Mouse (Mus musculus) adrenal gland, postnatal 25 days (tissue): ENCODE data around the gene Id3. TPM values are rescaled to one million over a fixed set of nuclear protein-coding genes. Genes with fewer than 3 reads are reported as not detected.

Experiments used
- DNase-seq: peaks from one replicate; pipeline ENCODE4 v3.0.0; 2021; ENCODE audit warnings: mixed read lengths
- total RNA-seq: library from RNA; stranded (reverse); gene quantifications from 2 replicates; pipeline ENCODE4 v1.2.3, GENCODE M21; 2021

Gene Id3
- total RNA-seq, 1 experiment from 2014 or later = 78.0 TPM

- DNase-seq = no peak
Observed at GRCm38 (mm10) chr4:136124581-136124980, 18.7 kb upstream of the Id3 start.

DNA sequence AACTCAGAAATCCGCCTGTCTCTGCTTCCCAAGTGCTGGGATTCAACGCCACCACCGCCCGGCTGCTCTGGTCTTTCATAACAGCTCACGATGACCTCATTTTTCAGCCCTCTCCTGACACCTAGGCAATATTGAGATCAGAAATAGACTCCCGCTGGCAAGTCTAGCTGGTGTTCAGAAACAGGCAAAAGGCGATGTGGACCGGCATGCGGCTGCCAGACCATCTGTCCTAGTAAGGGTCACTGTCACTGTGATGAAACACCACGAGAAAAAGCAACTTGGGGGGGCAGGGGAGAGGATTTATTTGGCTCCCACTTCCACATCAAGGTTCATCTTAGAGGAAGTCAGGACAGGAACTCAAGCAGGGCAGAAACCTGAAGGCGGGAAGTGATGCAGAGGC, 17.8 kb upstream of the Id3 start:
- no peak for DNase-seq

DNA sequence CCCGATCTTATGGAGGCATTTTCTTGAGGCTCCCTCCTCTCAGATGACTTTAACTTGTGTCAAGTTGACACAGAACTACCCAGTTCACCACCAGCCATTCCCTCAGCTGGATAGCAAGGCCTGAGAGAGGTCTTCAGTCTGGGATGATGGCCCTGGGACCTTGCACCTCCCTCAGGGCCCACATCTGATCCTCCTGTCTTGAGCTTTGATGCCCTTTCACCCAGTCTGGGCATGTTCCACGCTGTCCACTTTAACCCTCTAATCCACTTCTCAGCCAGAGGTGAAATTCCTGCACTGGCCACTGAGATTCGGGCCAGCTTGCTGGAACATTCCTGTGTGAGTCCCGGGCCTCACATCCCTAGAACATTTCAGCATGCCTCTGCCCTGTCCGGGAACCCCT, 17.3 kb upstream of the Id3 start:
- DNase-seq = no peak

DNA sequence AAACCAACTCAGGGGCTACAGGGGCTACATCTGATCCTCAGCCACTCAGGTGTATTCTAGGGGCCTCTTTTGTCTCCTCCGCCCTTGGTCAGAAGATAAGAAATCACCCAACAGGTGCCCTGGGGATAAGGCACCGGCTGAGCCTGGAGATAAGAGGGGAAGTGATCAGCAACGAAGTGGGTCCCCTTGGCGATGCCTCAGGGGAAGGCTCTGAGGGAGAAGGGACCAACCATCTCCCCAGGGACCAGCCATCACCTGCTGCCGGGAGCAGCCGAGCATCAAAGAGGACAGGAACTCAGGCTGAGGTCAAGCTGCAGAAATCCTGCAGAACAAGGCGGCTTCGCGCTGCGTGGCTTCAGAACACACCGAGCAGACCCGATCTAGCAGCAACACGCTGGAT, 15.6 kb upstream of the Id3 start:
- no peak for DNase-seq

GRCm38 (mm10) chr4:136129842-136130241, 13.5 kb upstream of the Id3 start:
- no peak for DNase-seq

DNA sequence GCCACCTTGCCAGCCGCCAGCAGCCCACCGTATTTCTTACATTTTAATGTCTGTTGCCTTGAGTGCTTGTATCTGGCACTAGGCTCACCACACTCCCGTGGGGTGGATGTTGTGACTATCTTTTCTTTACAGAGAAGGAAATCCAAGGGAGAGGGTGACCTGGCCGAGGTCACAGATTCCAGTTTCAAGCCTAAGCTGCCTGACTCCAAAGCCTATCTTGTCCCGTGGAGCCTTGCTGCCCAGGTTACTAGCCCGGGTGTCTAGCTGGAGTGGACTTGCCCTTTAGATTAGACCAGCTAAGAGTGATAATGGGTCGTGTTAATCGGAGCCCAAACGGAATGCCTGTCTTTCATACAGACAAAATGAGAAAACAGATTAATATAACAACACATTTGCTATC, 9.5 kb upstream of the Id3 start:
- DNase-seq = no peak

DNA sequence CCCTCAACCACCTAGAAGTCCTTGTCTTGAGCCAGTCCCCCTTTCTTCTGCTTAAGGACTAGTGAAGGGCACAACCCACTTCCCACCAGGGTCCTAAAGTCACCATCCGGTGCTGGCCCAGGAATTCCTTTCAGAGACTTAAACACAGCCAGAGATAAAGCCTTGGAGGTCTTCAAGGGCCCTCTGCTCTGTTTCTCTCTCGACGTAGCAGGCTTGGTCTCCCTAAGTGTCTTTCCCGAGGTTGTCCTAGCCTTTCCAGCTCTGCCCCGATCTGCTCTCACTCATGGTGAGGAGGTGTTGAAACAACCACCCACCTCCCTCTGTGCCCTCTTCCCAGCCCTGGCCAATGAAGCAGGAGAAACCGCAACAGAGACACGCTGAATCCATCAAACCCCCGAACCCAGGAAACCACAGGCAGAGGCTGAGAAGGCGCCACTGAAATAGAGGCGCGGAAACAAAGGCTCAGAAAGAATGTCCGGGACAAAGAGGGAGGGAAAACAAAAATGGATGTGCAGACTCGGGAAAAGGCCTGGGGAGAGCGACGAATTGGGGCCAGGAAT, 8.8 kb upstream of the Id3 start:
- DNase-seq = no peak

- peak; percentile 42 for DNase-seq
Observed at GRCm38 (mm10) chr4:136134978-136135873, 8.1 kb upstream of the Id3 start.

- DNase-seq = no peak
Observed at GRCm38 (mm10) chr4:136135874-136136728, 7.2 kb upstream of the Id3 start.

DNA sequence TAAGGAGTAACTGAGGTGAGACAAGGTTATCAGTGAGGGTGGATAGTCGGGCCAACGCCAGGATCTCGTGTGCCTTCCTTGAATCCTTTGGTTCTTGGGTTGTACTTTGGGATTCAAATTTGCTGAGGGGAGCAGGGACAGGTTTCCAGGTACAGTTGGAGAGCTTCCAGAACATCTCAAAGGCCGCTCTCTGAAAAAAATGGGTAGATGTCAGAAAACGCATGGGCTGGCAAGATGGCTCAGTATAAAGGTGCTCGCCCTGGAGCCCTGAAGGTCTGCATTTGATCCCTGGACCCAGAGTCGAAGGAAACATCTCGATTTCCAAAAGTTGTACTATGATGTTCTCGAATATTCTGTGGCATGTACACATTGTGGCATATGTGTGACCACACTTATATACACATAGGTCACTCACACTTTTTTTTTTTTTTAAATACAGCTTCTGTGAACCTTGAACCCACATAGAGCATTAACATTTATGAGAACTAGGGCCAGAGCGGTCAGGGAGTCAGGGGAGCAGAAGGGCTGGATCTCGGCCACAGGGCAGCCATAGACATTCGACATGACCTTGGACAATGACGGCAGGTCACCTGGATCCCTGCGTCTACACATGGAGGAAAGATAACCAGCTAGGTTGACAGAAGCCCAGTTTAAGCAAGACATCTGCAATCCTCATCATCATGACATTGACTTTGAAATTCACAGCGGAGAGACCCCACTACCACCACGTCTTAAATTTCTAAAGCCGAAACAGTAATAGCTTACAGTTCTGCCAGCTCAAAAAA, 3.8 kb upstream of the Id3 start:
- DNase-seq = no peak

GRCm38 (mm10) chr4:136140327-136141250, 2.7 kb upstream of the Id3 start:
- peak; percentile 94 for DNase-seq

DNA sequence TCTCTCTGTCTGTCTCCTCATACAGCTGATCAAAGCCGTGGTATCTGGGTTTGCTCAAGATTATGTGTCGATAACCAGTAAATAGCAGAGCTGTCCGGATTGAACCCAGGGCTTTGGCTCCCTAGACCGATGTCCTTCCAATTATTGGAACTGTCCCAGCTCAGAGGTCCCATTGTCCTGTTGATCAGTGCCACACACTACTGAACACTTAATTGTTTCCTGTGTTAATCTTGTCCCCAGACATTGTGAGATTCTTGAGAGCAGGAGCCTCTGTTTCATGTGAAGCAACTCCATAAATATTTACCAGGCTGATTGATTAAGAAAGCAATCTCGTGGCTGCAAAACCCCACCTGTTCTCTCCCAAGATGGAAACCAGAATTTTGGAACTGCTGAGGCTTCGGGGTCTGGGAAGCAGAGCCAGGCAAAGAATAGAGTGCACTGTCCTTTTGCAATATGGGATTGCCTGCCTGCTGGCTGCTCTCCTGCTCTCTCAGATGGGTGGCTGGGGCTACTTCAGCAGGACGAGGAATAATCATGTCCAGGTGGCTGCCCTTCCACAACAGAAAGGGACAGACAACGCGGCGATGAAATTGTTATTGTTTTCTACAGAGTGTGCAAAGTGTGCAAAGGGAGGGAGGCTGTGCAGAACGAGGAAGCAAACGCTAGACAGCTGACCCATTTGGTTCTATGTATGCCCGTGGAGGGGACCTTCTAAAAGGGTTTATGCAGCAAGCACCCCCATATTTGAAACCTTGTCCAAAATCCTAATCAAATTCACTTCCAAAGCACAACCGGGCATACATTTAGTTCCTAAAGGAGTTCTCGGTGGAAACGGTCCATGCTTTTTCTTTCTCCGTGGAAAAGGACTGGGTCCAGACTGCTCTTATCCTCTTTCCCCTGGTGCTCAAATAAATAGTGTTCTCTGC, 767 bp upstream of the Id3 start:
- no peak for DNase-seq

DNA sequence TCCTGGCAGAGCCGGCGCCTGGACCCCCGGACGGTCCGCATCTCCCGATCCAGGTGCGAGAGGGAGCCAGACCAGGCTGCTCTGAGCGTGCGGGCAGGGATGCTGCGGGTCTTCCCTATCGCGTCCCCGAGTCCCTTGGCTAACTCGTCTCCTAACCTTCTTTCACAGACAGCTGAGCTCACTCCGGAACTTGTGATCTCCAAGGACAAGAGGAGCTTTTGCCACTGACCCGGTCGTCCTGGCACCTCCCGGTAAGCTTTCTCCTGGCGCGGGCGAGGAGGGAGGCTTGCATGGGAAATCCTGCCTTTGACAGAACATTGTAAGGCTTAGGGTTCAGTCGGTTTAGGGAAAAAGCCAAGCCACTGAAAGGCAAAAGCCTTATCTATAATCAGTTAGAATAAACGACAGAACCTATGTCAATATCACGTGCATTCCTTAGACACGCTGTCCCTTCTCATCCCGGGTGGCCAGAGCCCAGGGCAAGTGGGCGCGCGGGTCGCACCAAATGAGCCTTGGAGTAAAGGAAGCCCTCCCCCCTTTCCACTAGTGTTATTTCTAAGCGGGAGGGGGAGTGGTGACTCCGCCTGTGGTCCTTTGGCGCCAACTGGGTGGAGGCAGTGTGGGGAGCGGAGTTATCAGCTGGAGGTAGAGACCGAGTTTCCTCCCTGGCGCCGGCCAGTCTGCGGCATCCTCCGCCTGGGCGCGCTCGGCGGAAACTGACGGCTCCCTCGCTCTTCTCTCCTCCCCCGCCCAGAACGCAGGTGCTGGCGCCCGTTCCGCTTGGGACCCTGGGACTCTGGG, 1.0 kb downstream of the Id3 start:
- peak; percentile 77 for DNase-seq

DNA sequence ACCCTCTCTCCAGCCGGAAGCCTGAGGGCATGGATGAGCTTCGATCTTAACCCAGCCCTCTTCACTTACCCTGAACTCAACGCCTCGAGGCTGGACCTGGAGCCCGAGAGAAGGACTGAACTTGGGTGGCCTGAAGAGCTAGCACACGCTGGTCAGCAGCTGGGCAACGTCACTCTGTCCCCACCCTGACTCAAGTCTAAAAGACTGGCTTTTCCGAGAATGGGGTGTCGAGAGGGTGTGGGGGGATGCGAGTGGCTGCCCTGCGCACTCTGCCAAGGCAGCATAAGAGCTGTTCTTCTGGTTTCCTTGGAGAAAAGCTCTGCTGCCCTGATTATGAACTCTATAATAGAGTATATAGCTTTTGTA, 1.6 kb downstream of the Id3 start:
- DNase-seq = no peak

DNA sequence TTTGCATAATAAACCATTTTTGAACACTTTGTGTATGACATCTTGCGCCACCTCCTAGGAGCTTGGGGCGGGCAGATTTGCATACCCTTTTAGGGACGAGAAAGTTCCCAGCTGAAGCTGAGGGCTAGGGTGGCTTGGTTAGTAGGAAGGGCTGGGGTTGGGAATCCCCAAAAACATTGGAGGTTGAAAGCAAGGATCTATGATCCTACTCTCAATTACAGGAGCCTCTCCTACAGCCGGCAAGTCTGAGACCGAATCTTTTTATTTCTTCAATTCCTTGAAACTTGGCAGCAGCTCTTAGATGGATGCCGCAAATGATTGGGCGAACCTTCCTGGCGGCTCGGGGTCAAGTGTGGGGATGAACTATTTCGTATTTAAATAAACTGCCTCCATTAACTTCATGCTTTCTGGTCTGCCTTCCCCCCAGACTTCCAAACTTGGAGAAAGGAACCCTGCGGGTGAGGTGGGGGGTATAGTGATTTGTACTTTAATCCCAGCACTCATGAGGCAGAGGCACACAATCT, 2.1 kb downstream of the Id3 start:
- no peak for DNase-seq

DNA sequence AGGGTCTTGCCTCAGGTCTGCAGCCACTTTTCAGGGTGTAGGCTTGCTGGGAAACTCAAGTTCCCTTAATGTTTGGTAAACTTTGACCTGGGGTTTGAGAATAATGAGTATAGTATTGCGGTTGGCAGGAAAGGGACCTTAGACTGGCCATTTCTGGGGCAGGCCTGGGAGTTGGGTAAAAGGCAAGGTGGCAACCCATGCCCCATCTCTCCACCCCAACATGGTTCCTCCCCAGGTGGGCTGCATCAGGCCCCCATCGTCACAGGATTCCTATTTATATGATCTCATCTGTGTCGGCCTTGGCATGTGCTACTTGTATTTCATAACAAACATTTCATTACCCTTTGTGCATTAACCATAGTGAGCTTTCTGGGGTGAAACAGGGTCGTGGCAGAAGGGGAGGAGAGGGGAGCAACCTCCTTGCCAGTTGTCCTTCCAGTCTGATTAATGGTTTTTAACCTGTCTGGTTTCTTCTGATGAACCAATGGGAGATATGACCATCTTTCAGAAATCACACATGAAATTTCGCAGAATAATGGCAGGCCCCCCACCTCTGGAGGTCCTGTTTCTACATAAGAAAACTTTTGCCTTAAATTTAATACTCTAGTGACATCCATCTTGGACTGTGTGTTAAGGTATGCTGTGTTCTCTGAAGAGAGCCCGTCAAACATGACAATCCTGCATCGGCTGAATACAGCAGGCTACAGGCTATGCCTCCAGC, 2.9 kb downstream of the Id3 start:
- DNase-seq = no peak

- no peak for DNase-seq
Observed at GRCm38 (mm10) chr4:136146712-136147154, 3.4 kb downstream of the Id3 start.
